Mouse (Mus musculus) yolk sac, embryonic 10.5 days (tissue): ENCODE measurements around the gene Ttc28.
"Not testable (repeated sequence)": the region's sequence is repeated elsewhere in the genome, so short reads cannot be mapped to it uniquely, and the experiment has no call there.

ENCODE experiments used
- DNase-seq: peaks from one replicate; pipeline ENCODE4 v3.0.0-alpha.2; 2017; ENCODE audit warnings: low spot score

Ttc28 gene

DNA sequence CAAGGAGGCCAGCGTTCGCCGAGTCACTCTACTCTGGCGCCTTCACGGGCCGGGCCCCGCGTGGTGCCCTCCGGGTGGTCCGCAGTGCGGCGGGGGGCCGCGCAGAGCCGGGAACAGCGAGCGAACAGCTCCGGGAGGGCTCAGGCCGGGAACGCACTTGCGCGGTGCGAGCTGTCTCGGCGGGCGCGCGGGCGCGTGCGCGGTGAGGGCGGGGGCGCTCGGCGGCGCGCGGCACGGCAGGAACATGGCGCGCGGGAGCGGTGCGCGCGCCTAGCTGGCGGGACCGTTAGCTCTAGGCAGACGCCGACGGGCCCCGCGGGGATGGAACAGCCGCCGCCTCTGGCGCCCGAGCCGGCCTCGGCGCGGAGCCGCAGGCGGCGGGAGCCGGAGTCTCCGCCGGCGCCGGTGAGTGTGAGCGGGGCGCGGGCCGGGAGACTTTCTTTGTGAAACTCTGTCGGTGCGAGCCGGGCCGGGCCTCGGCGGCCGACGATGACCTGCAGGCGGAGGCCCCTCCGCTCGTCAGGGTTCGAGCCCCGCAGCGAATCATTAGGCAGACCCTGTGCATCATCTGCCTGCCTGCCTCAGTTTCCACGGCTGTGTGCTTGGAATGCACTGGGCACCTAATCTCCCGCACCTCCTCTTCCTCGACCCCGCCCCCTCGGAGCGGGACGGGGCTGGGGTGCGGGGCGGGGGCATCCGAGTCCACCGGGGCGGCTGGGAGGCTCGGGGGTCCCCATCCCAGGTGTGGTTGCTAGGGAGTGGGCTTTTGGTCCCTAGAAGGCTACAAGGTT lies at the start of gene Ttc28:
Gene Ttc28, plus strand, starts transcription at position 220 of the 791 bp plus-strand sequence.
- DNase-seq = peak; percentile 83

- DNase-seq = no peak
These were observed 48.4 kb upstream of the Ttc28 start for GRCm38 (mm10) chr5:110831036-110831720.

DNA sequence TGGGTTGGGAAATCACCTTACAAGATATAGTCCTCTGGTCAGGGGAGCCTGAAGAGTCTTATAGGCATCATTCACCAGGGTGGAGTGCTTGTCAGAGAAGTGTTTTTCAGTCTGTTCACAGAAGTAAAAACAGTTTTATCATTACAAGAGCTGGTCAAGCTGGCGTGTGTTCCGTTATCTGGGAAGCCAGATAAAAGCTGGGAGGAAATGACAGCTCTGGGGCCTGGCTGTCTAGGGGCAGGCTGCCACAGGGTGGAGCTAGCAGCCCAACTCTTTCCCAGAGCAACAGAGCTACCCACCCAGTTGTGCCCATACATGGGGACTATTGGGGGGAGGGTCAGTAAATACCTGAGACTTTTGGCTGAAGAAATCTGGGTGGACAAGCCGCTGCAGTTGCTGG lies 43.6 kb upstream of the Ttc28 start:
- peak; percentile 67 for DNase-seq

DNA sequence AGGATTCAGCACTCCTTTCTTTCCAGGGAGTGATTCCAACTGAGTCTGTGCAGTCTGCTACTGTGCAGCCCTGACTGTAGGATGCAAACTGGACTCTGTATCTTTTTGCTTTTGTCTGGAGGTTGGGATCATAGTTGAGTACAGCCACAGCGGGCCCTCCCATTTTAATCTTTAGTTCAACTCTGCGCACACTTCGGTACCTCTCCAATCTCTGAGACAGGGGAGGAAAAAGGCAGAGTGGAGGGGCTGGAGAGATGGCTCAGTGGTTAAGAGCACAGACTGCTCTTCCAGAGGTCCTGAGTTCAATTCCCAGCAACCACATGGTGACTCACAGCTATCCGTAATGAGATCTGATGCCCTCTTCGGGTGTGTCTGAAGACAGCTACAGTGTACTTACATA lies 41.6 kb upstream of the Ttc28 start:
- not testable (repeated sequence) for DNase-seq

DNA sequence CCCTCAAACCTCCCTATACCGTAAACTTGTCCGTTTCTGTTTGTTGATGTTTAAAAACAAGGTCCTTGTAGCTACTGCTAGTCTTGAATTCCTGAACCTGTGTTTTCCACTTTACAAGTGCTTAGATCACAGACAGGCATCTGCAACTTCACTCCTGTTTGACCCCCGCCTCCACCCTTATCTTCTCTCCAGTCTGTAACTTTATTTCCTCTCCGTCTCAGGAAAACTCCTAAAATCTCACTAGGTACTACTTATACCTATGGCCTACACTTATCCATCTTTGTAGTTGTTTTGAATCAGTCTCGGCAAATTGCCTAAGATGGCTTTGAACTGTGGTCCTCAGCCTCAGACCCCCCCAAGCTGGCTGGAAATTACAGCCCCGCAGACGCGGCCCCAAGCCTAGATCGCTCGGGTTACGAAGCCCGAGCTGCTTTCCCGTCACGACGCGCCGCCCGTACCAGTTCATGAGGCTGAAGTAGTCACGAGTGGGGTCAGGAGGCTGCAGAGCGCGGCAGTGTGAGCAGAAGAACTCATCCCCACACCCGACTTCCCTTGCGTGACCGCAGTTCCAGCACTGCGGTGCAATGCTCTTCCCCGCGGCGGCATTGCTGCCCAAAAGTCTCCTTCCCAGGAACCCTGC lies 40.4 kb upstream of the Ttc28 start:
- DNase-seq = no peak

DNA sequence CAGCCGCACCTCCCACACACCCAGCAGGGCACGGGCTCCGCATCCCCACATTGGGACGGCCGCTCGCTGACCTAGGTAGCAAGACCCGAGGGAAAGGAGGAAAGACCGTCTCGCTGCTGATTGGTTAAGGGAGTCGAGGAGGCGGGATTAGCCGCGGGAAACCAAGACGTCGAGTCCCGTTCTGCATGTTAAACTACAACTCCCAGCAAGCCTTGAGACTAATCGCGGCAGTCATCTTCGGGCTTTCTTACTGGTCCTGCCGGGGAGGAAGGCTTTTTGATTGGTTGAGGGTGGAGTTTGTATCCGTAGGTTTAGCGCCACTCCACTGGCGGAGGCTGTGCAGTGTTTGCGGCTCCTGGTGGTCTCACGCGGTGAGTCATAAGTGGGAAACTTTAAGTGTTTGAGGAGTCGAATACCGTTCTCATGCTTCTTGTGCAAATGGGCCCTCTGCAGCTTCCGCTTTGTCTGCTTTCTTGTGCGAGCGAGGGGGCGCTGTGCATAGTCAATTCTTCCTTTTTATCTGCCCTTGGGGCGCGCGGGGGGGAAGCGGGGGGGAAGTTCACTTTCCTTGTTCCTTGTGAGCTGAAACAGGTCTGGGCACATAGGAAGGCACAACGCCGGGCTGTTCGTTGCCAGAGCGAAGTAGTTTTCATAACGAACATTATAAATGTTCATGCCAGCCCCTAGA lies 39.8 kb upstream of the Ttc28 start, which contains the start of the genes Hscb and Chek2:
Gene Hscb, minus strand, starts transcription at position 100 of the 688 bp plus-strand sequence.
Gene Chek2, plus strand, starts transcription at position 302 of the 688 bp plus-strand sequence.
- DNase-seq = peak; percentile 99

DNA sequence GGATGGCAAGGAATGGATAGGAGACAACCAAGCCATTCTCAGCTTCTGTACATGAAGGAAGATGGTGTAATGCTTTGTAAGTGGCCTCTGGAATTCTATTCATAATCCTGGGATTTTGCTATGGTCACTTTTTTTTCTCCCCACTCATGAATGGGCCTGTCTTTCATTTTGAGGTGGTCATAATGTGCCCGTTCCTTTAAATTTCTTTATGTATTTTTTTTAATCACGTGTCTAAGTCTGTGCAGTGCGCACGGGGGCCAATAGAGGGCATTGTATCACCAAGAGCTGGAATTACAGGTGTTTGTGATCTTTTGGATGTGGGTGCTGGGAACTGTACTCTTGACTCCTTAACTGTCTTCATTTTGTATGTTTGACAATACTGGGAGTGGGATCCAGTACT lies 39.1 kb upstream of the Ttc28 start:
- DNase-seq = no peak

DNA sequence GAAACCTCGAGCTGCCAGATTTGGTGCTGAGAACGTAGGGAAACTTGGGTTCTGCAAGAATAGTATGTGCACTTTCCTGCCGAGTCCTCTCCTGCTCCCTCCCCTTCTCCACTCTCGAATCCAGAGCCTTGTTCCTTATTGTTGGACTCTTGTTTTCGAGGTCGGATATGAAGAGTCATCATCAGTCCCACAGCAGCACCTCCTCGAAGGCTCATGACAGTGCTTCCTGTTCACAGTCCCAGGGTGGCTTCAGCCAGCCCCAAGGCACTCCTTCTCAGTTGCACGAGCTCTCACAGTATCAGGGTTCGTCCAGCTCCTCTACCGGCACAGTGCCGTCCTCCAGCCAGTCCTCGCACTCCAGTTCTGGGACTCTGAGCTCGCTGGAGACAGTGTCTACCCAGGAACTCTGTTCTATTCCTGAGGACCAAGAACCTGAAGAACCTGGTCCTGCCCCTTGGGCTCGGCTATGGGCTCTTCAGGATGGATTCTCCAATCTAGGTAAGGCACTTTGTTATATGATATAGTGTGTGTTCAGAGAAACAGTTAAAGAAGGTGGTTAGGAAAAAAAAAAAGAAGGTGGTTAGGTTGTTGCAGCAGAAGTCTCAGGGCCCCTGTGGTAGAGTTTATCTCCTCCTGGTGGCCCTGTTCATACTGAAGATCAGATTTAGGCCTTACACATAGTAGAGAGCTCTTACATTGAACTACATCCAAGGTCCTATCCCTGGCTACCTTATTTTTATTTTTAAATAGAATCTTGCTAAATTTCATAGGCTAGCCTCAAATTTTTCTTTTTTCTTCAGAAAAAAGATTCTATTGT lies 38.3 kb upstream of the Ttc28 start:
- no peak for DNase-seq

DNA sequence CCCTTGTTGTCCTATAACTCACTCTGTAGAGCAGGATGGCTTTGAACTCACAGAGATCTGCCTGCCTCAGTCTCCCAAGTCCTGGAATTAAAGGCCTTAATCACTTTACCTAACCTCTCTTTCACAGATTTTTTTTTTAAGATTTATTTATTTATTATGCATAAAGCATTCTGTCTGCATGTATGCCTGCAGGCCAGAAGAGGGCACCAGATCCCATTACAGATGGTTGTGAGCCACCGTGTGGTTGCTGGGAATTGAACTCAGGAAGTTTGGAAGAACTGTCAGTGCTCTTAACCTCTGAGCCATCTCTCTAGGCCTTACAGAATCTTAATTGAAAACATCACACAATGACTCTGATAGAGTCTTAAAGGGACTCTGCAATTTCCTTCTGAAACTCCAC lies 26.6 kb upstream of the Ttc28 start:
- no peak for DNase-seq

- DNase-seq = no peak
These were observed 22.5 kb upstream of the Ttc28 start for GRCm38 (mm10) chr5:110857091-110857490.

DNA sequence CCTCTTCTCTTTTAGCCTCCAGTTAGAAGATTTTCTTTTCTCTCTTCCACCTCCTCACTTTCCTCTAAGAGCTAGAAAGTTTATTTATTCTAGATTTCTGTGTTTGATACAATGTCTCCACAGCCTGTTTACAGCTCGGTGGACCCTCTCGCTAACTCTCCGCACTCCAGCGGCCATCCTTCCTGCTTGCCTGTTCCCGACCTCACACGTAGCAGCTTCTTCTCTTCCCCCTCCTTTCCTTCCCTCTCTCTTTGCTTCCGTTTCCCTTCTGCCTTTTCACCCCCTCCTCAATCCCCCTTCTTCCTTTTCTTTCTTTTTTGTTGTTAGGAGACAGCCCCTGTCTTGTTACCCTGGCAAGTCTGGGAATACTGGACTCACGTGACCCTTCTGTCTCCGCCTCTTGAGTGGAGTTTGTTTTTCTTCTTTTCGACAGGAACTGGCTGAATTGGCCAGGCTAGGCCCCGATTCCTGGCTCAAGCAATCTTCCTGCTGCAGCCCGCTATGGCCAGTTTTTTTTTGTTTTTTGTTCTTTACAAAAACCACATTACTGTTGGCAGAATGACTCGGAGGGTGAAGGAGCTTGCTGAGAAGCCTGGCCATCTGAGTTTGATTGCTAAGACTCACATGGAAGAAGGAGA lies 20.5 kb upstream of the Ttc28 start:
- DNase-seq = peak; percentile 58

- no peak for DNase-seq
These were observed 19.2 kb upstream of the Ttc28 start for GRCm38 (mm10) chr5:110860445-110860844.

GRCm38 (mm10) chr5:110868460-110868859 lies 11.1 kb upstream of the Ttc28 start:
- DNase-seq = no peak

GRCm38 (mm10) chr5:110869242-110869669 lies 10.3 kb upstream of the Ttc28 start:
- peak; percentile 60 for DNase-seq

- no peak for DNase-seq
These were observed 6.4 kb upstream of the Ttc28 start for GRCm38 (mm10) chr5:110873160-110873559.

GRCm38 (mm10) chr5:110874711-110875110 lies 4.9 kb upstream of the Ttc28 start:
- no peak for DNase-seq

GRCm38 (mm10) chr5:110875286-110875685 lies 4.3 kb upstream of the Ttc28 start:
- no peak for DNase-seq

DNA sequence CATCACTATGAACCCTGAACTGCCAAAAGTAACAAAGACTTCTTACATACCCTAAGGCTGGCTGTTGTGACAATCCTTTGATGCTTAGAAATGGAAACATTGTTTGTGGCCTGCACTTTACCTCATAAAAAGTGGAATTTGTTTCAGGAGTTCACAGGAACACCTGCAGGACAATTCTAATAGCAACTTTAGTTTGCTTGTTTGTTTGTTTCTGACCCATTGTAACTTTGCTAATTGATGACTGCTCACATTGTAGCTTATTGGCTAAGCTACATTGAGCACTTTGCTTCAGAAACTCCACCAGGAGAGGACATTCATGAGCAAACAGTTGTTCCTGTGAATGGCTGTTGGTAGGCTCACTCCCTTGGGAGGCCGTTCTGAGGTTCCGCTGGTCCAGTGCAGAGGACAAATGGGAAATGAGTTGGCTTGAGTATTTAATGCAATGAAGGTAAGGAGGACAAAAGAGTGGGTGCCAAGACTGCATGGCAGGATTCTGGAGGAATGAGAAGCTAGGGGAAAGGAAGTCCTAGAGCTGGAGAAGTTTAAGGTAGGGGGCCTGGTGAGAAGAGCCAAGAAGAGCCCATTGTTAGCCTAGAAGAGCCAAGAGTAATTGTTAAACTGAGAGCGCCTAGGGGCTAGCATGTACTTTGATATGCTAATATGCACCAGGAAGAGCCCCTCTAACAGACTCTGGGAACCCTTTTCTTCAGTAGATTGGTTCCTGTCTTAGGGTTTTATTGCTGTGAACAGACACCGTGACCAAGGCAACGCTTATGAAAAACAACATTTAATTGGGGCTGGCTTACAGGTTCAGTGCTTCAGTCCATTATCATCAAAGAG lies 1.7 kb upstream of the Ttc28 start:
- DNase-seq = no peak

DNA sequence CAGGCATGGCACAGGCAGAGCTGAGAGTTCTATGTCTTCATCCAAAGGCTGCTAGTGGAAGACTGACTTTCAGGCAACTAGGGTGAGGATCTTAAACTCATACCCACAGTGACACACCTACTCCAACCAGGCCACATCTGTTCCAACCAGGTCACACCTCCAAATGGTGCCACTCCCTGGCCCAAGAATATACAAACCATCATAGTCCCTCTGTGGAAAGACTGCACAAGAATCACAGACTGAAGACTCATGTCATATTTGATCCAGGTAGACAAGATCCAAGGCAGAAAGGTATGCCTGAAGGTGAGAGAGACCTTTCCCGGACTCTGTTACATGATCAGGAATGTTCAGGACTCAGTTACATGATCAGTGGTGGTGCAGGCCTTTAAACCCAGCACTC lies 1.1 kb upstream of the Ttc28 start:
- DNase-seq = not testable (repeated sequence)

DNA sequence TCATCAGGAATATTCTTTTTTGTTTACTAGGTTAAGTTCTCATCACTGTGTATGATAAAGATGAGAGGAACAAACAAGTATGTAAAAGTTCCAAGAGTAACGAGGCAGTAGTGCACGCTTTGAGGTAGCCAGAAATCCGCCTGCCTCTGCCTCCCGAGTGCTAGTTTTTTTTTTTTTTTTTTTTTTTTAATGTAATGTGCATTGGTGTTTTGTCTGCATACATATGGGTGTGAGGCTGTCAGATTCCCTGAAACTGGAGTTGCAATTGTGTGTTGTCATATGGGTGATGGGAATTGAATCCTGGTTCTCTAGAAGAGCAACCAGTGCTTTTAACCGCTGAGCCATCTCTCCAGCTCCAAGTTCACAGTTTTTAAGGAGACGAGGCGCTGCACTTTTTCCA lies 561 bp upstream of the Ttc28 start:
- no peak for DNase-seq
